Mouse (Mus musculus) lung, adult 2 months (tissue): Measurements from ENCODE around the gene Ifi35.

Experiments
- CTCF ChIP-seq: fragments of 200-500 bp; IDR thresholded peaks from 2 replicates; pipeline ENCODE4 v1.5.1; 2011; ENCODE audit warnings: mild to moderate bottlenecking, low read length, control low read depth; ENCODE audit not compliant: insufficient read depth
- POLR2A ChIP-seq: fragments of 200-500 bp; IDR thresholded peaks from 2 replicates; pipeline ENCODE4 v1.6.1; 2011; ENCODE audit warnings: low read depth, mild to moderate bottlenecking, control low read depth, low read length, borderline replicate concordance; ENCODE audit errors: extremely low read depth

GRCm38 (mm10) chr11:101470206-101470605, 22.0 kb downstream of the Ifi35 start:
- no peak for TF ChIP-seq CTCF
- no peak for TF ChIP-seq POLR2A
